14 mouse cellular contexts compared by ENCODE assay signal in the genomic region with DNA sequence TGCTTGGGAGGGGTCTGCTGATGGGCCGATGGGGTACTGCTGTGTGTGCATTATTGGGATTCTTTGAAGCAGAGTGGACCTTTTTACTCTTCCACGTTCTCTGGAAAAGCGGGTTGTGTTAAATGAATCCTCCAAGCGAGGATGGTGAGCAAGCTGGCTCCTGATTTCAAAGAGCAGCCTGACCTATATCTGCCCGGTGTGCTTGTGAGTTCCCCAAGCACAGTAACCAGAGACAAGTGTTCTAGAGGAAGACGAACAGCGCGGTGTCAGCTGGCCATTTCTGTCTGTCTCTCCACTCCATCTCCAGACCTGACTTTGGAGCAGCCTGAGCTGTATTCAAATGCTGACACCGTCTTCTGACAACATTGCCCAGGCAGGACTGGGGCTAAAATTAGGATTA.
DNase-seq lines count a peak whose midpoint lies in the region; ATAC-seq and TF ChIP-seq lines count a peak whose summit lies in the region.
"Had no signal": no experiment of that assay in that cellular context is flagged by ENCODE, and none has a peak within 500 bp of the region (broad histone marks: within the 10 kb centered on the region; RNA-seq: fewer than 3 reads in every experiment).

No protein-coding gene starts in this region.

- H3K4me1 ChIP-seq in hindbrain, embryonic 15.5 days (replicated peaks): peaks cover 35% of the 10 kb centered on the region; the same call in 1 of the 2 replicates
- no peaks in the 10 kb centered on the region for H3K4me1 ChIP-seq in hindbrain, embryonic 11.5 days (replicated peaks; ENCODE audit: control insufficient read depth, insufficient read depth, low read length)
- H3K4me1 ChIP-seq in hindbrain, postnatal 0 days (ENCODE audit: insufficient read depth, low read length): peaks cover 4% of the 10 kb centered on the region; the same call in 1 of the 2 replicates
- H3K4me1 ChIP-seq: intestine, embryonic 15.5 days had no signal

- no peaks in the 10 kb centered on the region for H3K36me3 ChIP-seq in hindbrain, embryonic 15.5 days
- no peaks in the 10 kb centered on the region for H3K36me3 ChIP-seq in hindbrain, embryonic 11.5 days (ENCODE audit: control insufficient read depth, insufficient read depth, low read length)
- no peaks in the 10 kb centered on the region for H3K36me3 ChIP-seq in hindbrain, postnatal 0 days (ENCODE audit: insufficient read depth, low read length)
- H3K36me3 ChIP-seq: intestine, embryonic 15.5 days; lung, embryonic 15.5 days; midbrain, embryonic 12.5 days had no signal

- H3K4me2 ChIP-seq in hindbrain, embryonic 15.5 days: peak overlapping the region; percentile 55
- no peak overlapping the region for H3K4me2 ChIP-seq in hindbrain, embryonic 11.5 days (replicated peaks; ENCODE audit: low read depth, low read length)
- peak overlapping the region; percentile 62 for H3K4me2 ChIP-seq in hindbrain, postnatal 0 days (ENCODE audit: low read depth, low read length)

- DNase-seq in cerebellum, adult 18-20 months: peak; percentile 35 to 38
- DNase-seq in hindbrain, embryonic 11.5 days (ENCODE audit: low spot score): no peak
- DNase-seq in cerebellum, adult 9-10 months: peak; percentile 44
- DNase-seq in hindbrain, postnatal 0 days (ENCODE audit: low spot score): no peak
- DNase-seq in adrenal gland, postnatal 4 days (ENCODE audit: low spot score in 2 of 2): no peak
- DNase-seq in adrenal gland, postnatal 36 days: no peak
- DNase-seq: adrenal gland, postnatal 25 days; kidney, postnatal 25 days; liver had no signal

- no peaks in the 10 kb centered on the region for H3K27me3 ChIP-seq in hindbrain, embryonic 15.5 days
- H3K27me3 ChIP-seq in hindbrain, embryonic 11.5 days (ENCODE audit: control insufficient read depth, insufficient read depth, low read length): no peaks in the 10 kb centered on the region
- H3K27me3 ChIP-seq in hindbrain, postnatal 0 days (ENCODE audit: insufficient read depth, low read length): no peaks in the 10 kb centered on the region
- H3K27me3 ChIP-seq: intestine, embryonic 15.5 days; lung, embryonic 15.5 days; midbrain, embryonic 12.5 days had no signal

- H3K9ac ChIP-seq in hindbrain, embryonic 15.5 days: peak overlapping the region; percentile 23
- H3K9ac ChIP-seq in hindbrain, embryonic 11.5 days (ENCODE audit: low read depth, low read length): no peak overlapping the region
- H3K9ac ChIP-seq in hindbrain, postnatal 0 days (replicated peaks; ENCODE audit: low read length): peak overlapping the region; percentile 7; the same call in 1 of the 2 replicates
- H3K9ac ChIP-seq: intestine, embryonic 15.5 days; lung, embryonic 15.5 days; midbrain, embryonic 12.5 days had no signal

- TF ChIP-seq CTCF in hindbrain, postnatal 0 days (IDR thresholded peaks at IDR 0.05; ENCODE audit: low read depth): no peak

- ATAC-seq in cerebellum, adult (ENCODE audit: insufficient number of reproducible peaks, low FRiP score, low TSS enrichment): no peak
- ATAC-seq in hindbrain, embryonic 15.5 days (ENCODE audit: low FRiP score, low read depth): no peak; the same call in 1 of the 2 replicates
- no peak for ATAC-seq in hindbrain, embryonic 11.5 days (ENCODE audit: low FRiP score)
- ATAC-seq in hindbrain, postnatal 0 days: no peak
- ATAC-seq: intestine, embryonic 15.5 days had no signal

- 69% methylated on average over 9 of the region's 9 CpGs for WGBS in hindbrain, embryonic 15.5 days
- 84% methylated on average over 9 of the region's 9 CpGs for WGBS in hindbrain, embryonic 11.5 days
- 66% methylated on average over 9 of the region's 9 CpGs for WGBS in hindbrain, postnatal 0 days

- H3K27ac ChIP-seq in hindbrain, embryonic 15.5 days (replicated peaks): peak overlapping the region; percentile 85
- H3K27ac ChIP-seq in hindbrain, embryonic 11.5 days (ENCODE audit: low read depth, low read length): no peak overlapping the region
- H3K27ac ChIP-seq in hindbrain, postnatal 0 days: peak overlapping the region; percentile 83; the same call in 1 of the 2 replicates
- H3K27ac ChIP-seq: intestine, embryonic 15.5 days; lung, embryonic 15.5 days; midbrain, embryonic 12.5 days had no signal

- peak overlapping the region; percentile 43 for H3K4me3 ChIP-seq in hindbrain, embryonic 15.5 days
- H3K4me3 ChIP-seq in hindbrain, embryonic 11.5 days (ENCODE audit: low read depth, low read length): no peak overlapping the region
- peak overlapping the region; percentile 40 for H3K4me3 ChIP-seq in hindbrain, postnatal 0 days (ENCODE audit: low read length)
- H3K4me3 ChIP-seq: lung, embryonic 15.5 days had no signal

- no peaks in the 10 kb centered on the region for H3K9me3 ChIP-seq in hindbrain, embryonic 15.5 days
- no peaks in the 10 kb centered on the region for H3K9me3 ChIP-seq in hindbrain, embryonic 11.5 days (ENCODE audit: control insufficient read depth, low read length)
- no peaks in the 10 kb centered on the region for H3K9me3 ChIP-seq in hindbrain, postnatal 0 days (ENCODE audit: low read length)
- H3K9me3 ChIP-seq: intestine, embryonic 15.5 days; lung, embryonic 15.5 days; midbrain, embryonic 12.5 days had no signal

Comparison
In these comparisons a context has a peak if more than half of its experiments do, and no peak if none do; other contexts are left out.
1. DNase-seq: peak in cerebellum, adult 18-20 months (2 of 2) and cerebellum, adult 9-10 months (single experiment); none in hindbrain, embryonic 11.5 days (single experiment), hindbrain, postnatal 0 days (single experiment), adrenal gland, postnatal 4 days (0 of 2) and adrenal gland, postnatal 36 days (0 of 2).